Mouse (Mus musculus): ENCODE measurements around the gene Nkain2.

DNA sequence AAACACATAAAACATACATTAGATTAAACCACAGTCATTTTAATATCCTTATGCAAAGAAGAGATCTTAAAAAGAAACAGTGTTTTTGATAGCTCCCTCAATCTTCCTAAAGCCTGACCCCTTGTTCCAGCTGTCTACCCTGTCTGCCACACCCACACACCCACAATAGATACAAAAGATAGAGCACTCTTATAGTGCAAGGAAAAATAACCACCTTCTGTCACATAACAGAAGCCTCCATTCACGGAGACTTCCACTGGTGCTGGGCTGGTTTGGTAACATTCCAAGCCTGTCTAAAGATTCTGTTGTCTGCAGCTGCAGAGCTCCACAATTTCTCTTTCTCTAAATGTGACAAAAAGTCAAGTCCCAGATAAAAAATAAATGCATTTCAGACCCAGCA, 20.7 kb downstream of the Nkain2 start:
- TF ChIP-seq GATA1 (IDR thresholded peaks at IDR 0.05; ENCODE audit: borderline replicate concordance, low read length) (no peak), CTCF (IDR thresholded peaks at IDR 0.05; ENCODE audit: low read depth, low read length) (no peak)

Data from G1E (cell line).